Mouse (Mus musculus) kidney, embryonic 16.5 days (tissue): ENCODE measurements at regions not wholly inside any gene's neighbourhood (a gene's known extent, or its start where the extent isn't known, plus 50 kb on each side); places are given as distances from the start of the nearest gene placed in this dataset.

ENCODE experiments used
- ATAC-seq: fragments of 200-750 bp; cut with Nextera tagmentation; 2 replicates; pipeline ENCODE4 v1.8.0; 2017; ENCODE audit warnings: moderate TSS enrichment; ENCODE audit not compliant: low FRiP score, low TSS enrichment
- H3K27ac ChIP-seq: fragments of 300-500 bp; sonication (generic); 2 replicates; pipeline ENCODE4 v1.5.1; 2014; ENCODE audit warnings: low read length
- H3K27me3 ChIP-seq: fragments of 300-500 bp; sonication (generic); 2 replicates; pipeline ENCODE4 v1.6.1; 2014; ENCODE audit warnings: low read length, control low read depth, mixed read lengths; ENCODE audit not compliant: insufficient read depth
- H3K36me3 ChIP-seq: fragments of 300-500 bp; sonication (generic); 2 replicates; pipeline ENCODE4 v1.6.1; 2014; ENCODE audit warnings: low read length, control low read depth, mixed read lengths; ENCODE audit not compliant: insufficient read depth
- H3K4me1 ChIP-seq: fragments of 300-500 bp; sonication (generic); 2 replicates; pipeline ENCODE4 v1.6.1; 2014; ENCODE audit warnings: low read length, control low read depth, mixed read lengths; ENCODE audit not compliant: insufficient read depth
- H3K4me2 ChIP-seq: fragments of 300-500 bp; sonication (generic); replicated peaks from 2 replicates; pipeline ENCODE4 v1.6.1; 2014; ENCODE audit warnings: low read depth, low read length
- H3K4me3 ChIP-seq: fragments of 300-500 bp; sonication (generic); 2 replicates; pipeline ENCODE4 v1.5.1; 2014; ENCODE audit warnings: mild to moderate bottlenecking, low read length
- H3K9ac ChIP-seq: fragments of 300-500 bp; sonication (generic); replicated peaks from 2 replicates; pipeline ENCODE4 v1.6.1; 2014; ENCODE audit warnings: low read length
- H3K9me3 ChIP-seq: fragments of 300-500 bp; sonication (generic); 2 replicates; pipeline ENCODE4 v1.6.1; 2016; ENCODE audit warnings: low read length, control low read depth
- WGBS: fragments of 180-500 bp; shearing (Covaris S2); extraction: QIAGEN DNeasy Blood & Tissue Kit; methylation state at CpG from one replicate; pipeline ENCODE4 v1.1.7; 2014; 5-methylcytosine and 5-hydroxymethylcytosine counted together

DNA sequence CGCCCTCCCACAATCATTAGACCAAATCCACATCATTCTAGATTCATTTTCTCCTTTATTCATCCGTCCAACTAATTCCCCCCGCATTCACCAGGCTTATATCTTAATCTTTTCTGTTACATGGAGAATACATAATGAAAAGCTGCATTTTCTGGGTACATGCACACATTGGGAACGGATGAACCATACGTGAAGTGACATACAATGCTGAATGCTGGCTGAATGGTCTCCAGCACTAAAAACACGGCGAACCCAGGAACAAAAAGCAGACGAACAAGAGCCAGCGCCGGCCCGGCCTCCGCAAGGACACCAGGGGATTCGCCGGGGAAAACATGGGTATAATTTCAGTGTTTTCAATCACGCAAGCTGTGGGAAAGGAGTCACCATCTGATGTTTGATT is 52.0 kb upstream of the Olig2 start:
- no peak overlapping the region for H3K4me3 ChIP-seq
- H3K4me1 ChIP-seq: 0 out of 2 replicates have a peak, but pooled peaks cover 2% of the 10 kb centered on the region
- H3K36me3 ChIP-seq: no peaks in the 10 kb centered on the region
- ATAC-seq: no peak
- H3K27me3 ChIP-seq: peaks cover 83% of the 10 kb centered on the region
- 72% methylated on average over 15 of the region's 15 CpGs for WGBS
- H3K9me3 ChIP-seq: no peaks in the 10 kb centered on the region
- no peak overlapping the region for H3K27ac ChIP-seq
- no peak overlapping the region for H3K4me2 ChIP-seq
- H3K9ac ChIP-seq: no peak overlapping the region

GRCm38 (mm10) chr16:91173870-91174278 is 51.4 kb upstream of the Olig2 start:
- Histone ChIP-seq H3K9me3 (no peaks in the 10 kb centered on the region), H3K4me3 (no peak overlapping the region), H3K4me1 (0 out of 2 replicates have a peak, but pooled peaks cover 2% of the 10 kb centered on the region), H3K4me2 (no peak overlapping the region), H3K9ac (no peak overlapping the region), H3K27me3 (peaks cover 83% of the 10 kb centered on the region), H3K36me3 (no peaks in the 10 kb centered on the region), H3K27ac (no peak overlapping the region)
- ATAC-seq: 0 out of 2 replicates have a peak, but pooled peaks have one; percentile 49
- 27% methylated on average over 3 of the region's 3 CpGs for WGBS

GRCm38 (mm10) chr16:91174401-91174800 is 50.9 kb upstream of the Olig2 start:
- no peak overlapping the region for H3K27ac ChIP-seq
- H3K9ac ChIP-seq: no peak overlapping the region
- no peaks in the 10 kb centered on the region for H3K9me3 ChIP-seq
- 57% methylated on average over 4 of the region's 4 CpGs for WGBS
- H3K27me3 ChIP-seq: peaks cover 84% of the 10 kb centered on the region
- no peaks in the 10 kb centered on the region for H3K36me3 ChIP-seq
- 0 out of 2 replicates have a peak, but pooled peaks cover 2% of the 10 kb centered on the region for H3K4me1 ChIP-seq
- ATAC-seq: no peak
- no peak overlapping the region for H3K4me3 ChIP-seq
- no peak overlapping the region for H3K4me2 ChIP-seq
